Mouse (Mus musculus): ENCODE results near the gene Sox2. TPM values are rescaled to one million over a fixed set of nuclear protein-coding genes. Genes with fewer than 3 reads are reported as not detected.

The Sox2 gene
- polyA plus RNA-seq, 1 experiment: not detected

GRCm38 (mm10) chr3:34639873-34640270 lies 10.3 kb upstream of the Sox2 start:
- H3ac ChIP-seq (ENCODE audit: control insufficient read depth, insufficient read length): no peak overlapping the region
- no peaks in the 10 kb centered on the region for H3K79me2 ChIP-seq (ENCODE audit: control insufficient read depth, insufficient read depth)
- H3K4me2 ChIP-seq (ENCODE audit: low read depth): no peak overlapping the region
- TF ChIP-seq POLR2AphosphoS2 (IDR thresholded peaks at IDR 0.05; ENCODE audit: insufficient read length, low read depth) (no peak), REST (IDR thresholded peaks at IDR 0.05; ENCODE audit: insufficient read depth, insufficient read length) (no peak), TCF12 (IDR thresholded peaks at IDR 0.05; ENCODE audit: insufficient read depth, poor library complexity, severe bottlenecking) (no peak), MAX (IDR thresholded peaks at IDR 0.05; ENCODE audit: low read depth) (no peak), CEBPB (IDR thresholded peaks at IDR 0.05; ENCODE audit: insufficient read depth, poor library complexity, severe bottlenecking) (no peak), SRF (IDR thresholded peaks at IDR 0.05; ENCODE audit: control insufficient read depth, insufficient read length, low read depth) (no peak), POLR2A (IDR thresholded peaks at IDR 0.05; ENCODE audit: insufficient read length, low read depth) (no peak), MYOD1 (IDR thresholded peaks at IDR 0.05; ENCODE audit: control insufficient read depth in 1 of 3, insufficient read length in 2 of 3, low read depth in 2 of 3) (no peak), TCF3 (IDR thresholded peaks at IDR 0.05; ENCODE audit: insufficient read length, low read depth) (no peak), USF1 (IDR thresholded peaks at IDR 0.05; ENCODE audit: low read depth) (no peak), E2F4 (IDR thresholded peaks at IDR 0.05; ENCODE audit: insufficient read depth) (no peak), MYOG (IDR thresholded peaks at IDR 0.05; ENCODE audit: control insufficient read depth in 1 of 3, insufficient read depth in 1 of 3, insufficient read length in 2 of 3, low read depth in 2 of 3) (no peak)
- no peaks in the 10 kb centered on the region for H3K36me3 ChIP-seq (ENCODE audit: control insufficient read depth, insufficient read depth)
- H3K4me3 ChIP-seq: no peak overlapping the region
- peaks cover 13% of the 10 kb centered on the region for H3K27me3 ChIP-seq (ENCODE audit: control insufficient read depth, insufficient read depth, insufficient read length)

GRCm38 (mm10) chr3:34640276-34640675 lies 9.9 kb upstream of the Sox2 start:
- Histone ChIP-seq H3K4me3 (no peak overlapping the region), H3K27me3 (ENCODE audit: control insufficient read depth, insufficient read depth, insufficient read length) (peaks cover 13% of the 10 kb centered on the region), H3K36me3 (ENCODE audit: control insufficient read depth, insufficient read depth) (no peaks in the 10 kb centered on the region), H3K79me2 (ENCODE audit: control insufficient read depth, insufficient read depth) (no peaks in the 10 kb centered on the region), H3ac (ENCODE audit: control insufficient read depth, insufficient read length) (no peak overlapping the region), H3K4me2 (ENCODE audit: low read depth) (no peak overlapping the region)
- TF ChIP-seq USF1 (IDR thresholded peaks at IDR 0.05; ENCODE audit: low read depth) (no peak), E2F4 (IDR thresholded peaks at IDR 0.05; ENCODE audit: insufficient read depth) (no peak), TCF3 (IDR thresholded peaks at IDR 0.05; ENCODE audit: insufficient read length, low read depth) (no peak)

GRCm38 (mm10) chr3:34640690-34641600 lies 9.3 kb upstream of the Sox2 start:
- TF ChIP-seq POLR2A (IDR thresholded peaks at IDR 0.05; ENCODE audit: insufficient read length, low read depth) (no peak), POLR2AphosphoS2 (IDR thresholded peaks at IDR 0.05; ENCODE audit: insufficient read length, low read depth) (no peak), E2F4 (IDR thresholded peaks at IDR 0.05; ENCODE audit: insufficient read depth) (no peak), MYOD1 (IDR thresholded peaks at IDR 0.05; ENCODE audit: control insufficient read depth in 1 of 3, insufficient read length in 2 of 3, low read depth in 2 of 3) (no peak), TCF12 (IDR thresholded peaks at IDR 0.05; ENCODE audit: insufficient read depth, poor library complexity, severe bottlenecking) (no peak), REST (IDR thresholded peaks at IDR 0.05; ENCODE audit: insufficient read depth, insufficient read length) (no peak), CEBPB (IDR thresholded peaks at IDR 0.05; ENCODE audit: insufficient read depth, poor library complexity, severe bottlenecking) (no peak), TCF3 (IDR thresholded peaks at IDR 0.05; ENCODE audit: insufficient read length, low read depth) (no peak), USF1 (IDR thresholded peaks at IDR 0.05; ENCODE audit: low read depth) (no peak), MYOG (IDR thresholded peaks at IDR 0.05; ENCODE audit: control insufficient read depth in 1 of 3, insufficient read depth in 1 of 3, insufficient read length in 2 of 3, low read depth in 2 of 3) (no peak), MAX (IDR thresholded peaks at IDR 0.05; ENCODE audit: low read depth) (no peak)

GRCm38 (mm10) chr3:34641756-34642497 lies 8.3 kb upstream of the Sox2 start:
- Histone ChIP-seq H3K4me3 (no peak overlapping the region), H3ac (ENCODE audit: control insufficient read depth, insufficient read length) (no peak overlapping the region)

More at GRCm38 (mm10) chr3:34640690-34641600, 9.3 kb upstream of the Sox2 start:
- peaks cover 13% of the 10 kb centered on the region for H3K27me3 ChIP-seq (ENCODE audit: control insufficient read depth, insufficient read depth, insufficient read length)
- H3K4me2 ChIP-seq (ENCODE audit: low read depth): no peak overlapping the region
- H3K79me2 ChIP-seq (ENCODE audit: control insufficient read depth, insufficient read depth): no peaks in the 10 kb centered on the region
- H3ac ChIP-seq (ENCODE audit: control insufficient read depth, insufficient read length): no peak overlapping the region
- H3K4me3 ChIP-seq: no peak overlapping the region
- no peaks in the 10 kb centered on the region for H3K36me3 ChIP-seq (ENCODE audit: control insufficient read depth, insufficient read depth)

More at GRCm38 (mm10) chr3:34641756-34642497, 8.3 kb upstream of the Sox2 start:
- H3K36me3 ChIP-seq (ENCODE audit: control insufficient read depth, insufficient read depth): no peaks in the 10 kb centered on the region
- H3K79me2 ChIP-seq (ENCODE audit: control insufficient read depth, insufficient read depth): no peaks in the 10 kb centered on the region
- no peak for TF ChIP-seq TCF12 (IDR thresholded peaks at IDR 0.05; ENCODE audit: insufficient read depth, poor library complexity, severe bottlenecking)
- no peak for TF ChIP-seq MYOG (IDR thresholded peaks at IDR 0.05; ENCODE audit: control insufficient read depth in 1 of 3, insufficient read depth in 1 of 3, insufficient read length in 2 of 3, low read depth in 2 of 3)
- no peak for TF ChIP-seq CEBPB (IDR thresholded peaks at IDR 0.05; ENCODE audit: insufficient read depth, poor library complexity, severe bottlenecking)
- TF ChIP-seq POLR2AphosphoS2 (IDR thresholded peaks at IDR 0.05; ENCODE audit: insufficient read length, low read depth): no peak
- no peak for TF ChIP-seq REST (IDR thresholded peaks at IDR 0.05; ENCODE audit: insufficient read depth, insufficient read length)
- TF ChIP-seq SRF (IDR thresholded peaks at IDR 0.05; ENCODE audit: control insufficient read depth, insufficient read length, low read depth): no peak
- no peak for TF ChIP-seq MYOD1 (IDR thresholded peaks at IDR 0.05; ENCODE audit: control insufficient read depth in 1 of 3, insufficient read length in 2 of 3, low read depth in 2 of 3)
- no peak for TF ChIP-seq MAX (IDR thresholded peaks at IDR 0.05; ENCODE audit: low read depth)
- no peak for TF ChIP-seq TCF3 (IDR thresholded peaks at IDR 0.05; ENCODE audit: insufficient read length, low read depth)
- no peak for TF ChIP-seq POLR2A (IDR thresholded peaks at IDR 0.05; ENCODE audit: insufficient read length, low read depth)
- no peak for TF ChIP-seq USF1 (IDR thresholded peaks at IDR 0.05; ENCODE audit: low read depth)
- no peak for TF ChIP-seq E2F4 (IDR thresholded peaks at IDR 0.05; ENCODE audit: insufficient read depth)
- peaks cover 13% of the 10 kb centered on the region for H3K27me3 ChIP-seq (ENCODE audit: control insufficient read depth, insufficient read depth, insufficient read length)
- no peak overlapping the region for H3K4me2 ChIP-seq (ENCODE audit: low read depth)

Measured in myocyte (in vitro differentiated cells).